Comparison of ENCODE assay signal across 8 mouse cellular contexts in genomic region chr5:37027701-37028100, GRCm38 (mm10). TPM values are rescaled to one million over a fixed set of nuclear protein-coding genes. Genes with fewer than 3 reads are reported as not detected.
DNase-seq lines count a peak whose midpoint lies in the region; ATAC-seq and TF ChIP-seq lines count a peak whose summit lies in the region.

No protein-coding gene starts in this region.

- no peak for DNase-seq in heart, adult 9 months (ENCODE audit: low spot score in 2 of 2)
- no peak for DNase-seq in midbrain, embryonic 10.5 days (ENCODE audit: low spot score)
- DNase-seq in cerebellum, adult 8-10 months: no peak
- no peak for DNase-seq in adrenal gland, postnatal 10 days
- DNase-seq in urinary bladder, adult 2 months (ENCODE audit: low spot score): no peak

- no peak for TF ChIP-seq POLR2A in bone marrow macrophage, adult 2 months (IDR thresholded peaks at IDR 0.05; ENCODE audit: borderline replicate concordance, low read depth, low read length)

- peaks cover 77% of the 10 kb centered on the region for H3K27me3 ChIP-seq in heart, embryonic 15.5 days
- peaks cover 80% of the 10 kb centered on the region for H3K27me3 ChIP-seq in hindbrain, embryonic 12.5 days
- H3K27me3 ChIP-seq in midbrain, embryonic 10.5 days (ENCODE audit: low read depth, poor library complexity, severe bottlenecking): peaks cover 80% of the 10 kb centered on the region

- H3K4me1 ChIP-seq in heart, embryonic 15.5 days (replicated peaks): peaks cover 17% of the 10 kb centered on the region
- no peaks in the 10 kb centered on the region for H3K4me1 ChIP-seq in bone marrow macrophage, adult 2 months (ENCODE audit: control insufficient read depth, insufficient read depth, low read length)
- H3K4me1 ChIP-seq in hindbrain, embryonic 12.5 days: peaks cover 17% of the 10 kb centered on the region
- H3K4me1 ChIP-seq in midbrain, embryonic 10.5 days: peaks cover 22% of the 10 kb centered on the region

- H3K4me2 ChIP-seq in heart, embryonic 15.5 days: peak overlapping the region; percentile 99
- H3K4me2 ChIP-seq in hindbrain, embryonic 12.5 days (replicated peaks): peak overlapping the region; percentile 98

- H3K4me3 ChIP-seq in heart, embryonic 15.5 days: peak overlapping the region; percentile 68
- H3K4me3 ChIP-seq in bone marrow macrophage, adult 2 months (ENCODE audit: insufficient read depth, low read length): peak overlapping the region; percentile 44; the same call in 1 of the 2 replicates
- H3K4me3 ChIP-seq in hindbrain, embryonic 12.5 days: peak overlapping the region; percentile 66
- H3K4me3 ChIP-seq in midbrain, embryonic 10.5 days: peak overlapping the region; percentile 76

- TF ChIP-seq CTCF in bone marrow macrophage, adult 2 months (IDR thresholded peaks at IDR 0.05; ENCODE audit: low read depth, low read length): no peak

- no peak for ATAC-seq in heart, embryonic 15.5 days (replicated peaks; ENCODE audit: insufficient number of reproducible peaks, insufficient read depth, low FRiP score, low read depth)
- ATAC-seq in hindbrain, embryonic 12.5 days (ENCODE audit: low FRiP score): peak; percentile 20; the same call in 1 of the 2 replicates

- no peaks in the 10 kb centered on the region for H3K9me3 ChIP-seq in heart, embryonic 15.5 days (replicated peaks)
- no peaks in the 10 kb centered on the region for H3K9me3 ChIP-seq in hindbrain, embryonic 12.5 days (replicated peaks)
- H3K9me3 ChIP-seq in midbrain, embryonic 10.5 days (replicated peaks): no peaks in the 10 kb centered on the region

- H3K36me3 ChIP-seq in heart, embryonic 15.5 days: no peaks in the 10 kb centered on the region
- H3K36me3 ChIP-seq in hindbrain, embryonic 12.5 days: no peaks in the 10 kb centered on the region
- no peaks in the 10 kb centered on the region for H3K36me3 ChIP-seq in midbrain, embryonic 10.5 days

- WGBS in heart, embryonic 15.5 days: 11% methylated on average over 13 of the region's 13 CpGs
- WGBS in hindbrain, embryonic 12.5 days: 15% methylated on average over 13 of the region's 13 CpGs
- 14% methylated on average over 13 of the region's 13 CpGs for WGBS in midbrain, embryonic 10.5 days

- H3K9ac ChIP-seq in heart, embryonic 15.5 days: no peak overlapping the region
- peak overlapping the region; percentile 65 for H3K9ac ChIP-seq in hindbrain, embryonic 12.5 days

- no peak overlapping the region for H3K27ac ChIP-seq in heart, embryonic 15.5 days
- no peak overlapping the region for H3K27ac ChIP-seq in bone marrow macrophage, adult 2 months (ENCODE audit: insufficient read depth, low read depth, low read length)
- no peak overlapping the region for H3K27ac ChIP-seq in hindbrain, embryonic 12.5 days
- peak overlapping the region; percentile 69 for H3K27ac ChIP-seq in midbrain, embryonic 10.5 days (replicated peaks)

RNA-seq across cellular contexts. Expression of gene Wfs1, which starts 38.7 kb away (rescaled TPM):
- polyA plus RNA-seq in heart, embryonic 15.5 days (2015; fragmentation: Nextera tagmentation; extraction: Ambion mirVana): 15.4 and 18.9 TPM in 2 replicates
- polyA plus RNA-seq in bone marrow macrophage, adult 2 months (2012; ENCODE audit: insufficient read depth, insufficient read length, missing spikeins): 3.6 and 4.3 TPM in 2 replicates
- 8.6 and 9.6 TPM in 2 replicates for polyA plus RNA-seq in hindbrain, embryonic 12.5 days (2016; fragmentation: Nextera tagmentation; extraction: Ambion mirVana)
- polyA plus RNA-seq in midbrain, embryonic 10.5 days (2016; fragmentation: Nextera tagmentation; extraction: Ambion mirVana): 8.9 and 9.9 TPM in 2 replicates
- 10 to 100 TPM; 19.0 to 19.6 TPM for total RNA-seq in adrenal gland, postnatal 10 days (2021)
- polyA plus RNA-seq in urinary bladder, adult 2 months (2012; rRNA removed): 14.2 and 24.8 TPM in 2 replicates

RNA-seq across cellular contexts. Expression of gene Gm1043, which starts 57.5 kb away (rescaled TPM):
- not detected in 2 replicates for polyA plus RNA-seq in heart, embryonic 15.5 days (2015; fragmentation: Nextera tagmentation; extraction: Ambion mirVana)
- polyA plus RNA-seq in bone marrow macrophage, adult 2 months (2012; ENCODE audit: insufficient read depth, insufficient read length, missing spikeins): not detected in 2 replicates
- polyA plus RNA-seq in hindbrain, embryonic 12.5 days (2016; fragmentation: Nextera tagmentation; extraction: Ambion mirVana): 0.36 and 0.52 TPM in 2 replicates
- polyA plus RNA-seq in midbrain, embryonic 10.5 days (2016; fragmentation: Nextera tagmentation; extraction: Ambion mirVana): 0.01 and 0.05 TPM in 2 replicates
- total RNA-seq in adrenal gland, postnatal 10 days (2021): under 1 TPM; 0.60 to 0.67 TPM
- 0.19 and 0.21 TPM in 2 replicates for polyA plus RNA-seq in urinary bladder, adult 2 months (2012; rRNA removed)
